Mouse (Mus musculus): ENCODE results near the gene Hykk. TPM values are rescaled to one million over a fixed set of nuclear protein-coding genes. Genes with fewer than 3 reads are reported as not detected.

Hykk gene
- total and polyA plus RNA-seq, 3 experiments: not detected

Other genes with a start within 250 kb of the Hykk start
- 7.5 and 10.9 TPM in 2 replicates for gene Dnaja4, start 218.4 kb upstream of the Hykk start, total RNA-seq (2012; rRNA removed)
- 10 to 100 TPM in 1 of 2 experiments, not detected in 1; 13.0 TPM for gene Dnaja4, start 218.4 kb upstream of the Hykk start, polyA plus RNA-seq (2012; ENCODE audit: insufficient read depth in 1 of 2, insufficient read length in 2 of 2, low read depth in 1 of 2, low replicate concordance in 2 of 2, missing spikeins in 1 of 2)
- gene Wdr61, start 182.8 kb upstream of the Hykk start, total RNA-seq (2012; rRNA removed): 209 and 217 TPM in 2 replicates
- 100 to 1,000 TPM in 1 of 2 experiments, not detected in 1; 182 TPM for gene Wdr61, start 182.8 kb upstream of the Hykk start, polyA plus RNA-seq (2012; ENCODE audit: insufficient read depth in 1 of 2, insufficient read length in 2 of 2, low read depth in 1 of 2, low replicate concordance in 2 of 2, missing spikeins in 1 of 2)
- gene Crabp1, start 152.5 kb upstream of the Hykk start, total RNA-seq (2012; rRNA removed): not detected in 2 replicates
- gene Crabp1, start 152.5 kb upstream of the Hykk start, polyA plus RNA-seq (2012; ENCODE audit: insufficient read depth in 1 of 2, insufficient read length in 2 of 2, low read depth in 1 of 2, low replicate concordance in 2 of 2, missing spikeins in 1 of 2): not detected
- 13.8 and 16.0 TPM in 2 replicates for gene Ireb2, start 53.5 kb upstream of the Hykk start, total RNA-seq (2012; rRNA removed)
- 10 to 100 TPM; 25.1 to 26.4 TPM for gene Ireb2, start 53.5 kb upstream of the Hykk start, polyA plus RNA-seq (2012; ENCODE audit: insufficient read depth in 1 of 2, insufficient read length in 2 of 2, low read depth in 1 of 2, low replicate concordance in 2 of 2, missing spikeins in 1 of 2)
- 319 and 353 TPM in 2 replicates for gene Psma4, start 33.5 kb downstream of the Hykk start, total RNA-seq (2012; rRNA removed)
- 100 to 1,000 TPM; 310 to 764 TPM for gene Psma4, start 33.5 kb downstream of the Hykk start, polyA plus RNA-seq (2012; ENCODE audit: insufficient read depth in 1 of 2, insufficient read length in 2 of 2, low read depth in 1 of 2, low replicate concordance in 2 of 2, missing spikeins in 1 of 2)
- not detected in 2 replicates for gene AY074887, start 33.7 kb downstream of the Hykk start, total RNA-seq (2012; rRNA removed)
- gene AY074887, start 33.7 kb downstream of the Hykk start, polyA plus RNA-seq (2012; ENCODE audit: insufficient read depth in 1 of 2, insufficient read length in 2 of 2, low read depth in 1 of 2, low replicate concordance in 2 of 2, missing spikeins in 1 of 2): under 1 TPM in 1 of 2 experiments, not detected in 1; 0.32 TPM
- gene Chrna5, start 63.6 kb downstream of the Hykk start, total RNA-seq (2012; rRNA removed): not detected in 2 replicates
- not detected for gene Chrna5, start 63.6 kb downstream of the Hykk start, polyA plus RNA-seq (2012; ENCODE audit: insufficient read depth in 1 of 2, insufficient read length in 2 of 2, low read depth in 1 of 2, low replicate concordance in 2 of 2, missing spikeins in 1 of 2)
- not detected in 2 replicates for gene Chrna3, start 109.3 kb downstream of the Hykk start, total RNA-seq (2012; rRNA removed)
- not detected for gene Chrna3, start 109.3 kb downstream of the Hykk start, polyA plus RNA-seq (2012; ENCODE audit: insufficient read depth in 1 of 2, insufficient read length in 2 of 2, low read depth in 1 of 2, low replicate concordance in 2 of 2, missing spikeins in 1 of 2)
- not detected in 2 replicates for gene Chrnb4, start 131.5 kb downstream of the Hykk start, total RNA-seq (2012; rRNA removed)
- under 1 TPM in 1 of 2 experiments, not detected in 1; 0.01 TPM for gene Chrnb4, start 131.5 kb downstream of the Hykk start, polyA plus RNA-seq (2012; ENCODE audit: insufficient read depth in 1 of 2, insufficient read length in 2 of 2, low read depth in 1 of 2, low replicate concordance in 2 of 2, missing spikeins in 1 of 2)
- 17.3 and 21.7 TPM in 2 replicates for gene Ube2q2, start 231.6 kb downstream of the Hykk start, total RNA-seq (2012; rRNA removed)
- gene Ube2q2, start 231.6 kb downstream of the Hykk start, polyA plus RNA-seq (2012; ENCODE audit: insufficient read depth in 1 of 2, insufficient read length in 2 of 2, low read depth in 1 of 2, low replicate concordance in 2 of 2, missing spikeins in 1 of 2): 10 to 100 TPM in 1 of 2 experiments, not detected in 1; 23.6 TPM